Mouse (Mus musculus) stomach, embryonic 14.5 days (tissue): ENCODE data around the gene Olfr681. TPM values are rescaled to one million over a fixed set of nuclear protein-coding genes. Genes with fewer than 3 reads are reported as not detected.
"Not testable (repeated sequence)": the region's sequence is repeated elsewhere in the genome, so short reads cannot be mapped to it uniquely, and the experiment has no call there.

Source experiments
- ATAC-seq: fragments of 200-750 bp; cut with Nextera tagmentation; 2 replicates; pipeline ENCODE4 v1.8.0; 2017; ENCODE audit warnings: low read depth, moderate TSS enrichment; ENCODE audit not compliant: insufficient number of reproducible peaks, insufficient read depth, low FRiP score
- H3K27ac ChIP-seq: fragments of 300-500 bp; sonication (generic); 2 replicates; pipeline ENCODE4 v1.5.1; 2014; ENCODE audit warnings: mild to moderate bottlenecking, low read length, moderate library complexity, mixed read lengths
- H3K27me3 ChIP-seq: fragments of 300-500 bp; sonication (generic); 2 replicates; pipeline ENCODE4 v1.6.1; 2014; ENCODE audit warnings: low read length, control low read depth, mixed read lengths; ENCODE audit not compliant: control insufficient read depth, insufficient read depth
- H3K36me3 ChIP-seq: fragments of 300-500 bp; sonication (generic); 2 replicates; pipeline ENCODE4 v1.6.1; 2014; ENCODE audit warnings: mild to moderate bottlenecking, control low read depth, low read length, moderate library complexity, mixed read lengths; ENCODE audit not compliant: control insufficient read depth, insufficient read depth
- H3K4me1 ChIP-seq: fragments of 300-500 bp; sonication (generic); 2 replicates; pipeline ENCODE4 v1.6.1; 2014; ENCODE audit warnings: low read length, control low read depth, mixed read lengths; ENCODE audit not compliant: control insufficient read depth, insufficient read depth
- H3K4me2 ChIP-seq: fragments of 300-500 bp; sonication (generic); replicated peaks from 2 replicates; pipeline ENCODE4 v1.6.1; 2014; ENCODE audit warnings: low read depth, low read length, control low read depth
- H3K4me3 ChIP-seq: fragments of 300-500 bp; sonication (generic); 2 replicates; pipeline ENCODE4 v1.5.1; 2014; ENCODE audit warnings: low read depth, low read length, control low read depth
- H3K9ac ChIP-seq: fragments of 300-500 bp; sonication (generic); replicated peaks from 2 replicates; pipeline ENCODE4 v1.6.1; 2014; ENCODE audit warnings: low read depth, mild to moderate bottlenecking, control low read depth, low read length, moderate library complexity, mixed read lengths
- H3K9me3 ChIP-seq: fragments of 300-500 bp; sonication (generic); 2 replicates; pipeline ENCODE4 v1.6.1; 2016; ENCODE audit warnings: low read depth, low read length, control low read depth; ENCODE audit not compliant: control insufficient read depth
- WGBS: fragments of 180-500 bp; shearing (Covaris S2); extraction: QIAGEN DNeasy Blood & Tissue Kit; methylation state at CpG from one replicate; pipeline ENCODE4 v1.1.7; 2014; 5-methylcytosine and 5-hydroxymethylcytosine counted together
- polyA plus RNA-seq: library from polyadenylated mRNA; unstranded; fragments of >200 nt; fragmentation: Nextera tagmentation; extraction: Ambion mirVana; gene quantifications from 2 replicates; pipeline ENCODE4 v1.2.1, GENCODE M21; 2014

Gene Olfr681
- not detected in 2 replicates for polyA plus RNA-seq

- H3K4me2 ChIP-seq: no peak within 1 kb of the TSS
- no peak within 1 kb of the TSS for H3K27ac ChIP-seq
- H3K9ac ChIP-seq: no peak within 1 kb of the TSS
- H3K36me3 ChIP-seq: no peaks in the 10 kb centered on the region
- no peak for ATAC-seq
- H3K27me3 ChIP-seq: no peaks in the 10 kb centered on the region
- no peak within 1 kb of the TSS for H3K4me3 ChIP-seq
- no peaks in the 10 kb centered on the region for H3K4me1 ChIP-seq
- no peaks in the 10 kb centered on the region for H3K9me3 ChIP-seq
These were observed at the start of gene Olfr681 for GRCm38 (mm10) chr7:105116536-105116935. TSS of gene Olfr681 (plus strand) at chr7:105116836.

GRCm38 (mm10) chr7:105080905-105081304, 35.7 kb upstream of the Olfr681 start, which contains the start of gene Olfr679:
TSS of gene Olfr679 (plus strand) at chr7:105081205.
- Histone ChIP-seq H3K4me2 (no peak within 1 kb of the TSS), H3K9me3 (no peaks in the 10 kb centered on the region), H3K36me3 (no peaks in the 10 kb centered on the region), H3K27me3 (no peaks in the 10 kb centered on the region), H3K9ac (no peak within 1 kb of the TSS), H3K27ac (no peak within 1 kb of the TSS), H3K4me3 (no peak within 1 kb of the TSS), H3K4me1 (no peaks in the 10 kb centered on the region)
- WGBS: 81% methylated on average over 1 of the region's 1 CpGs
- no peak for ATAC-seq

GRCm38 (mm10) chr7:105092717-105093116, 23.9 kb upstream of the Olfr681 start, which contains the start of gene Olfr680-ps1:
TSS of gene Olfr680-ps1 (minus strand) at chr7:105092817.
- H3K9me3 ChIP-seq, H3K4me2 ChIP-seq, H3K27ac ChIP-seq, ATAC-seq, H3K4me3 ChIP-seq, H3K4me1 ChIP-seq, H3K9ac ChIP-seq, H3K27me3 ChIP-seq, H3K36me3 ChIP-seq: not testable (repeated sequence)

GRCm38 (mm10) chr7:105141275-105141674, 24.6 kb downstream of the Olfr681 start:
- Histone ChIP-seq H3K9ac (no peak overlapping the region), H3K27me3 (no peaks in the 10 kb centered on the region), H3K4me1 (no peaks in the 10 kb centered on the region), H3K27ac (no peak overlapping the region), H3K4me2 (no peak overlapping the region), H3K36me3 (no peaks in the 10 kb centered on the region), H3K4me3 (no peak overlapping the region), H3K9me3 (no peaks in the 10 kb centered on the region)
- 61% methylated on average over 2 of the region's 2 CpGs for WGBS
- ATAC-seq: no peak

DNA sequence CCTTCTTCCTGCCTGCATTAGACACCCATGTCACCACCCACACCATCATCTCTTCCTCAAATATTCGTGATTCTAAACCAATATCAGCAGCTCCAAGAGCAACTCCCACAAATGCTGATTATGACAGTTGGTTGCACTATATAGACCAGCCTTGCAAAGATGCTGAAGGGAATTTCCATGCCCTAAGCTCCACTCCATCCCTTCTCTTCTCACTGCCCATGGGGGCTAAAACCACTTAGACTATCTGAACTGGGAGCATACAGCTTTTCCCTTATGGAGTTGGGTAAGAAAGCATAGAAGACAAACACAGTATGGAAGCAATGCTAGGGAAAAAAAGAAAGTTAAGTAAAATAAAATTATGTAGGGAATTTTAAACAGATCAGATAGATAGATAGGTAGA, 30.3 kb downstream of the Olfr681 start, which contains the start of gene Olfr683:
Olfr683 (minus strand) TSS at position 101 of the 400 bp plus-strand sequence.
- no peaks in the 10 kb centered on the region for H3K27me3 ChIP-seq
- no peak within 1 kb of the TSS for H3K4me3 ChIP-seq
- H3K36me3 ChIP-seq: no peaks in the 10 kb centered on the region
- no peak within 1 kb of the TSS for H3K27ac ChIP-seq
- no peaks in the 10 kb centered on the region for H3K9me3 ChIP-seq
- no peak within 1 kb of the TSS for H3K4me2 ChIP-seq
- H3K9ac ChIP-seq: no peak within 1 kb of the TSS
- no peak for ATAC-seq
- 60% methylated on average over 1 of the region's 1 CpGs for WGBS
- H3K4me1 ChIP-seq: no peaks in the 10 kb centered on the region

GRCm38 (mm10) chr7:105163553-105163952, 46.9 kb downstream of the Olfr681 start, which contains the start of gene Olfr684:
TSS of gene Olfr684 (minus strand) at chr7:105163653.
- H3K4me3 ChIP-seq: no peak within 1 kb of the TSS
- H3K27me3 ChIP-seq: no peaks in the 10 kb centered on the region
- H3K4me1 ChIP-seq: no peaks in the 10 kb centered on the region
- H3K9me3 ChIP-seq: no peaks in the 10 kb centered on the region
- WGBS: 56% methylated on average over 1 of the region's 1 CpGs
- no peak within 1 kb of the TSS for H3K4me2 ChIP-seq
- no peak for ATAC-seq
- no peak within 1 kb of the TSS for H3K27ac ChIP-seq
- H3K9ac ChIP-seq: no peak within 1 kb of the TSS
- no peaks in the 10 kb centered on the region for H3K36me3 ChIP-seq

DNA sequence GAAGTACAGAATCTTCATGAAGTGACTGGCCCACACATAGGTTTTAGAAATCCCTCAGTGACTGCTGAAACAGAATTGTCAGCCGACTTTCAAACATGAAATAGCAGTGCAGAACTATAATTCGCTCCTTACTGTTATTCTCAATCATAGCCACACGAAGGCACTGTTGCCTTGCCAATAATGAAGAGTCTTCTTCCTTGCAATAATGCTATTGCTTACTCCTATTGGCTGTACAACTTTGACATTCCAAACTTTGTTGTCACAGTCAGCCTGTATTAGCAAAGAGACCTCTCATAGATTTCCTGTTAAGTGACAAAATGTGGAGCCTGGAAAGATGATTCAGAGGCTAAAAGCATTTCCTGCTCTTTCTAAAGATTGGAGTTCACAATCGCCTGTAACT, 54.1 kb downstream of the Olfr681 start:
- Histone ChIP-seq H3K4me3 (no peak overlapping the region), H3K36me3 (no peaks in the 10 kb centered on the region)
- 55% methylated on average over 4 of the region's 4 CpGs for WGBS

More for the DNA sequence above, 54.1 kb downstream of the Olfr681 start:
- Histone ChIP-seq H3K9me3 (no peaks in the 10 kb centered on the region), H3K27ac (no peak overlapping the region), H3K27me3 (no peaks in the 10 kb centered on the region), H3K4me2 (no peak overlapping the region), H3K4me1 (no peaks in the 10 kb centered on the region), H3K9ac (no peak overlapping the region)
- ATAC-seq: no peak

Other genes with a start within 250 kb of the Olfr681 start
- not detected in 2 replicates for gene Olfr665, start 238.8 kb upstream of the Olfr681 start, polyA plus RNA-seq
- gene Olfr666, start 220.9 kb upstream of the Olfr681 start, polyA plus RNA-seq: not detected in 2 replicates
- not detected in 2 replicates for gene Olfr667, start 195.4 kb upstream of the Olfr681 start, polyA plus RNA-seq
- not detected in 2 replicates for gene Olfr668, start 188.8 kb upstream of the Olfr681 start, polyA plus RNA-seq
- gene Olfr669, start 182.6 kb upstream of the Olfr681 start, polyA plus RNA-seq: not detected in 2 replicates
- gene Olfr670, start 154.2 kb upstream of the Olfr681 start, polyA plus RNA-seq: not detected in 2 replicates
- gene Olfr671, start 137.7 kb upstream of the Olfr681 start, polyA plus RNA-seq: not detected in 2 replicates
- gene Olfr672, start 114.8 kb upstream of the Olfr681 start, polyA plus RNA-seq: not detected in 2 replicates
- gene Olfr675, start 88.4 kb upstream of the Olfr681 start, polyA plus RNA-seq: not detected in 2 replicates
- not detected in 2 replicates for gene Olfr676, start 84.1 kb upstream of the Olfr681 start, polyA plus RNA-seq
- gene Olfr677, start 65.5 kb upstream of the Olfr681 start, polyA plus RNA-seq: not detected in 2 replicates
- not detected in 2 replicates for gene Olfr678, start 52.4 kb upstream of the Olfr681 start, polyA plus RNA-seq
- not detected in 2 replicates for gene Olfr679, start 35.6 kb upstream of the Olfr681 start, polyA plus RNA-seq
- not detected in 2 replicates for gene Olfr680-ps1, start 24.0 kb upstream of the Olfr681 start, polyA plus RNA-seq
- not detected in 2 replicates for gene Olfr683, start 30.2 kb downstream of the Olfr681 start, polyA plus RNA-seq
- gene Olfr684, start 46.8 kb downstream of the Olfr681 start, polyA plus RNA-seq: not detected in 2 replicates
- not detected in 2 replicates for gene Olfr685, start 69.2 kb downstream of the Olfr681 start, polyA plus RNA-seq
- gene Olfr686, start 90.6 kb downstream of the Olfr681 start, polyA plus RNA-seq: not detected in 2 replicates
- gene Olfr688, start 171.3 kb downstream of the Olfr681 start, polyA plus RNA-seq: not detected in 2 replicates
- gene Olfr689, start 194.3 kb downstream of the Olfr681 start, polyA plus RNA-seq: not detected in 2 replicates
- gene Olfr690, start 217.3 kb downstream of the Olfr681 start, polyA plus RNA-seq: not detected in 2 replicates
- gene Olfr691, start 225.4 kb downstream of the Olfr681 start, polyA plus RNA-seq: not detected in 2 replicates